ENCODE assay signal across 8 mouse cellular contexts in genomic region chr11:103131701-103132575, GRCm38 (mm10). TPM values are rescaled to one million over a fixed set of nuclear protein-coding genes. Genes with fewer than 3 reads are reported as not detected.
DNase-seq lines count a peak whose midpoint lies in the region; ATAC-seq and TF ChIP-seq lines count a peak whose summit lies in the region.

Hexim2 (plus strand) TSS chr11:103132429.

- H3K27me3 ChIP-seq in limb, embryonic 12.5 days, result no peaks in the 10 kb centered on the region
- H3K27me3 ChIP-seq in midbrain, embryonic 14.5 days (ENCODE audit: control insufficient read depth, insufficient read depth, low read length), result no peaks in the 10 kb centered on the region

- H3K27ac ChIP-seq in gastrocnemius, adult 2 months, result peak within 1 kb of the TSS; percentile 100
- H3K27ac ChIP-seq in limb, embryonic 12.5 days, result peak within 1 kb of the TSS; percentile 99
- peak within 1 kb of the TSS; percentile 98 for H3K27ac ChIP-seq in midbrain, embryonic 14.5 days (replicated peaks; ENCODE audit: low read depth, low read length)

- WGBS in limb, embryonic 12.5 days, result under 1% methylated on average over 39 of the region's 39 CpGs
- under 1% methylated on average over 39 of the region's 39 CpGs for WGBS in midbrain, embryonic 14.5 days

- peak within 1 kb of the TSS; percentile 99 for H3K9ac ChIP-seq in limb, embryonic 12.5 days (replicated peaks)
- H3K9ac ChIP-seq in midbrain, embryonic 14.5 days (replicated peaks; ENCODE audit: low read length), result peak within 1 kb of the TSS; percentile 100

- peak; percentile 60 to 62 for DNase-seq in lung, adult 18-20 months
- DNase-seq in lung, postnatal 25 days (ENCODE audit: low spot score), result no peak
- peak; percentile 93 to 94 for DNase-seq in cerebellum, postnatal 10 days
- peak; percentile 84 for DNase-seq in gastrocnemius, adult 2 months
- DNase-seq in induced T-regulatory cell, adult 2 months (ENCODE audit: low read depth), result peak; percentile 77
- DNase-seq in midbrain, embryonic 14.5 days, result peak; percentile 77
- peak; percentile 83 for DNase-seq in testis, postnatal 14 days (ENCODE audit: low spot score)

- peak within 1 kb of the TSS; percentile 65 for H3K4me2 ChIP-seq in limb, embryonic 12.5 days
- H3K4me2 ChIP-seq in midbrain, embryonic 14.5 days (ENCODE audit: low read length), result peak within 1 kb of the TSS; percentile 90

- H3K9me3 ChIP-seq in limb, embryonic 12.5 days, result no peaks in the 10 kb centered on the region
- H3K9me3 ChIP-seq in midbrain, embryonic 14.5 days (ENCODE audit: control insufficient read depth, low read length), result no peaks in the 10 kb centered on the region

- ATAC-seq in limb, embryonic 12.5 days (ENCODE audit: insufficient number of reproducible peaks, insufficient read depth, low FRiP score, low TSS enrichment, low read depth), result peak; percentile 30; the same call in 1 of the 2 replicates
- ATAC-seq in midbrain, embryonic 14.5 days (ENCODE audit: low FRiP score, low TSS enrichment), result peak; percentile 61

- peak within 1 kb of the TSS; percentile 80 for H3K4me3 ChIP-seq in gastrocnemius, adult 2 months
- H3K4me3 ChIP-seq in limb, embryonic 12.5 days (replicated peaks), result peak within 1 kb of the TSS; percentile 91
- peak within 1 kb of the TSS; percentile 96 for H3K4me3 ChIP-seq in midbrain, embryonic 14.5 days (replicated peaks; ENCODE audit: low read depth, low read length)

- no peak for TF ChIP-seq CTCF in gastrocnemius, adult 2 months (IDR thresholded peaks at IDR 0.05)

- peaks cover 28% of the 10 kb centered on the region for H3K4me1 ChIP-seq in limb, embryonic 12.5 days (replicated peaks)
- H3K4me1 ChIP-seq in midbrain, embryonic 14.5 days (ENCODE audit: control insufficient read depth, insufficient read depth, low read length), result peaks cover 38% of the 10 kb centered on the region

- intact Hi-C loops in gastrocnemius, adult 2 months (cut with DNase I), result loop anchor here (1.0 kb wide), 1 partner anchor 16 kb away; the partner anchor contains the start of gene Hexim1

- peaks cover 7% of the 10 kb centered on the region; the same call in 1 of the 2 replicates for H3K36me3 ChIP-seq in limb, embryonic 12.5 days
- H3K36me3 ChIP-seq in midbrain, embryonic 14.5 days (ENCODE audit: control insufficient read depth, insufficient read depth, low read length), result no peaks in the 10 kb centered on the region

RNA-seq across cellular contexts. Expression of gene Hexim2, which starts in this region (rescaled TPM):
- 1 to 10 TPM; 2.0 to 3.6 TPM for total RNA-seq in gastrocnemius, adult 2 months (2021)
- 12.8 and 13.2 TPM in 2 replicates for polyA plus RNA-seq in limb, embryonic 12.5 days (2016; fragmentation: Nextera tagmentation; extraction: Ambion mirVana)
- 22.9 and 24.7 TPM in 2 replicates for polyA plus RNA-seq in midbrain, embryonic 14.5 days (2014; fragmentation: Nextera tagmentation; extraction: Ambion mirVana)
